Mouse (Mus musculus) adrenal gland, postnatal 36 days (tissue): ENCODE data around the gene Sez6. TPM values are rescaled to one million over a fixed set of nuclear protein-coding genes. Genes with fewer than 3 reads are reported as not detected.

Experiments used
- DNase-seq, 2 experiments: peaks; one replicate each; pipeline ENCODE4 v3.0.0; 2021; ENCODE audit warnings: mixed read lengths in 1 of 2
- long read RNA-seq, 2 experiments: library from polyadenylated mRNA; stranded (forward); transcript quantifications; one replicate each; pipeline ENCODE4 v2.0.0; 2021; ENCODE audit warnings: borderline sequencing depth in 2 of 2
- total RNA-seq, 2 experiments: library from RNA; stranded (reverse); gene quantifications; 2 replicates each; pipeline ENCODE4 v1.2.3; 2021

Sez6 gene
- total RNA-seq = 1 to 10 TPM; 1.7 to 1.9 TPM
- long read RNA-seq, experiment 1, partial matches to known transcripts = 0 of 1 reads
- long read RNA-seq, experiment 1, other reads (novel, unspliced or antisense) = 1 of 1 reads
- long read RNA-seq, experiment 2, full-length matches to known transcripts = 1 of 1 reads
- long read RNA-seq, experiment 2, partial matches to known transcripts = 0 of 1 reads
- long read RNA-seq, experiment 2, other reads (novel, unspliced or antisense) = 0 of 1 reads

DNA sequence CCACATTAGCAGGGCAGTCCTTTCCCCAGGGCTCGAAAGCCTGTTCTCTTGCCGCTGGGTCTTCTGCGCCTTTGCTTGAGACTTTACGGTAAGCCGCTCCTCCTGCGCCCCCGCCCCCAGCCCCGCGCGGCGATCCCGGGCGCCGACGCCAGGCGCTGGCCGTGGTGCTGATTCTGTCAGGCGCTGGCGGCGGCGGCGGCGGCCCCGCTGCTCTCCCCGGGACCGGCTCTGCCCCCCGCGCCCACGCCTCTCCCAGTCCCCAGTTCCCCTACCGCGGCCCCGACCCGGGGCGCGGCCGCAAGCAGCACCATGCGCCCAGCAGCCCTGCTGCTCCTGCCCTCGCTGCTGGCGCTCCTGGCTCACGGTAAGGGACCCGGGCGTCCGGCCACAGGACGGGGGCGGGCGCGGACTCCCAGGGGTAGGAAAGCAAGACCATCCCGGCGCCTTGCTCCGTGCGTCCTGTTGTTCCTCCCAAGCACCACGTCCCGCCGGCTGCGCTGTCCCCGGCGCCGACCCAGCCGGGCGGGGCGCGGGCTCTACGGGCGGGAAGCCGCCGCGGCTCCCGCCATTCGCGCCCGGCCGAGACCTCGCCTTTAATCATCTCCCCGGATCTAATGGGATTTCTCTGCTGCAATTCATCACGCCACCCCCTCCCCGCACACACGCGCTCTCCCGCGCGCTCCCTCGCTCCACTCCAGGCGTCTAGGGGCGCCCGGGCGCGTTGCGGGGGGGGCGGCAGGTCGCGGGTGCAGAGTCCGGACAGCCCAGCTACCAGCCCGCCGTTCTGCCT, at the start of gene Sez6:
TSS of gene Sez6 (plus strand) at position 50 of the 790 bp plus-strand sequence.
- peak; percentile 87 to 92 for DNase-seq

- DNase-seq = peak in 1 of 2 experiments; percentile 22
These were observed 45.9 kb upstream of the Sez6 start for GRCm38 (mm10) chr11:77884524-77885245.

DNA sequence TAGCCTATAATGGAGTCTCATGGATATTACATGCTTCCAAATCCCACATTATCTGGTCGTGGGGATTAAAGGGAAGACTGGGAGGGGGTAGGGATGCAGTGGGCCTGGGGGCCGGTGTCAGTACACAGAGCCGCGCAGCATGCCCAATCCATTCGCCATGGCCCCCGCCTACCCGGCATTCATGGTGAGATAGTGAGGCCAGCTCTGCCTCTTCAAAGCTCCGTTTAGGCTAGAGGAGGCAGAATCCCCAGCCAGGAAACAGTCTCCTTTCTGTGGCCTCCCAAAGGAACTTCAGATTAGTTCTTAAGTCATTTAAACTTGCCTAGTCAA, 45.4 kb upstream of the Sez6 start:
- DNase-seq = no peak

- no peak for DNase-seq
These were observed 43.1 kb upstream of the Sez6 start for GRCm38 (mm10) chr11:77887373-77887960.

GRCm38 (mm10) chr11:77888846-77889245, 41.8 kb upstream of the Sez6 start:
- no peak for DNase-seq

- no peak for DNase-seq
These were observed 41.1 kb upstream of the Sez6 start for GRCm38 (mm10) chr11:77889484-77889883.

- DNase-seq = no peak
These were observed 39.8 kb upstream of the Sez6 start for GRCm38 (mm10) chr11:77890648-77891258.

DNA sequence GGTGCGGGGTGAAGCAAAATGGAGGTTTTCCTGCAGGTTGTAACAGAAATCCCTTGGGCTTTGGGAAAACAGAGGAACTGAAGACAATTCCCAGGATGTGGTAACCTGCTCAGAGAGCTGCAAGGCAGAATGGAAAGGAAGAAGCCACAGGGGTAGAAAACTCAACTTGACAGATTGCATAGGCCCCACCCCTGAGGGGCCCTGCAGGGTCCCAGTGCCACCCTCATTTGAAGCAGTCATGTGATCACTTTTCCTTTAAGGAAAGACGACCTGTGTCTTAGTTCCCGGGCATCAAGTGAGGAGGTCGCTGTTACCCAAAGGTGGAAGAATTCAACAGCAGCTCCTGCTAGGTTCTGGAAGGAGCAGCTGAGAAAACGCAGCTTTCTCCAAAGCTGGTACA, 37.7 kb upstream of the Sez6 start:
- no peak for DNase-seq

DNA sequence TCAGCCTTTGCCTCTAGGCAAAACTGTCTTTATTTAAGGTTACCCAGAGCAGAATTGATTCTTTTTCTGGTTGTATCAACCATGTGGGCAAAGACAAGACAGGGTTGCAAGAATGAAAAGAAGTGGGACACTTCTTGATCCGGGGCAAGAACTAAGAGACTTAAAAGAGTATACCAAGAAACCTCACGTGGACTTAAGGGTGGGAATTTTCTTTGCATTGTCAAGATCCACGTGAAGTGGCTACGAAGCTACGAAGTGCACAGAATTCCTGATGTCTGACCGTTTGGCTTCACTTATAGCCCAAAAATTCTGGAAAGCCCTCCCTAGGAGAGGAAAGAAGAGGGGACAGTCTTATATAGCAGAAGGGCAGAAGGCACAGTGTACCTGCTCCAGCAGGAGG, 37.3 kb upstream of the Sez6 start:
- no peak for DNase-seq

GRCm38 (mm10) chr11:77893787-77894718, 36.5 kb upstream of the Sez6 start, which contains the start of gene Pipox:
Pipox (minus strand) TSS chr11:77894096.
- peak; percentile 94 to 96 for DNase-seq

DNA sequence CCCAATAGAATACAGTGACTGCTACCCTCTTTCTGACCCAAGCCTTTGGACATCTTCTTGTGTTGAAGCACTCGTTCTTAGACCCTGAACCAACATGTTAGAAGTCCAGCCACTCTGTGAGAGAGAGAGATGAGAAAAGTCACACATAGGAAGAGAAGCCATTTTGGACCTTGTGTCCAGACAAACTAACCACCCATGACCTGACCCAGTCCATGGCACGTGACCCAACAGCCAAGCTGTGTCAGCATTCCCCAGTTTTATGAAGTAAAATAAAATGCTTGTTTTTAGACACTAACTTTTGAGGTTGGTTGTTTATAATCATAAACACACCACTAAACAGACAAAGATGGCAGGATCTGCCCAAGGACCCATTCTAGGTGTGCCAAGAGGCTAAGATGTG, 35.6 kb upstream of the Sez6 start:
- DNase-seq = no peak

GRCm38 (mm10) chr11:77896011-77896410, 34.6 kb upstream of the Sez6 start:
- no peak for DNase-seq

GRCm38 (mm10) chr11:77896480-77896819, 34.1 kb upstream of the Sez6 start:
- no peak for DNase-seq

DNA sequence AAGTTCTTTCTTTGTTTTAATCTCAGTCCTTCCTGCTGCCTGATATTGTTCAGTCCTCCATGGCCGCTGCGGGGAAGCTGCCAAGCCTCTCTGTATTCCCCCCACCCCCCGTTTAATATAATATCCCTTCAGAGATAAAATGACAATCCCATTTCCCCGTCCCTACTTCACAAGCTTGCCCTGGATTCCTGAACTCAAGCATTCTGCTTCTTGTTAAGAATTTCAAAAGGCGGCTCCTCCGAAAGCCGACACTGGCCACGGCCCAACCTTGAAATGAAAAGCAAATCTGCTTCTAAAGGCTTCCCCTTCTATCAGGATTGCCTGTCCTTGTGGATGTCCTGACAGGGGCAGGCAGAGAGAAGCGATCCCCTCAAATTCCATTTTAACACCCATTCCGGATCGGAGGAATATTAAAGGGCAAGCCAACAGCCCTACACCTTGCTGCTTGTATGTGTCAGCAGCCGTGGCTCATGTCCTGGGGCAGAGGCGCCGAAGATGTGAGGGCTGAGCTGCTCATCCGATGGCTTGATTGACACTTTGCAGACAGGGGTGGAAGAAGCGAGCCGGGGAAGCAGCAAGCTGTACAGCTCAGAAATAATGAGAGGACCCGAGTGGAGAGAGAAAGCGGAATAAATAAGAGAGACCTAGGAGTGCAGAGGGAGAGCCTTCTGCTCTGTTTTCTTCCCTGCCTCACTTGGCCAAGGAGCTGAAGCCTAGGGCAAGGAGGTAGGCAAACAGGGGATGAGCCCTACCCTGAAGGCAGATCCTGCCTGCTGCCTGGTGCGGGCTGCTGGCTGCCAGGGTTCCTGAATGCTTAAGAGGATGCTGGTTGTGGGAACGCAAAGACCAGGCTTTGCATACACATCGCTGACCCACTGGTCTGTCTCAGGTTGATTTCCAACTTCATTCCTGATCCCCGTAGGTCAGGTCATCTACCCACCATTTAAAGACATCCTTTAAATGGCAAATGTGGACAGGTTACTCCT, 33.5 kb upstream of the Sez6 start:
- peak in 1 of 2 experiments; percentile 41 for DNase-seq

DNA sequence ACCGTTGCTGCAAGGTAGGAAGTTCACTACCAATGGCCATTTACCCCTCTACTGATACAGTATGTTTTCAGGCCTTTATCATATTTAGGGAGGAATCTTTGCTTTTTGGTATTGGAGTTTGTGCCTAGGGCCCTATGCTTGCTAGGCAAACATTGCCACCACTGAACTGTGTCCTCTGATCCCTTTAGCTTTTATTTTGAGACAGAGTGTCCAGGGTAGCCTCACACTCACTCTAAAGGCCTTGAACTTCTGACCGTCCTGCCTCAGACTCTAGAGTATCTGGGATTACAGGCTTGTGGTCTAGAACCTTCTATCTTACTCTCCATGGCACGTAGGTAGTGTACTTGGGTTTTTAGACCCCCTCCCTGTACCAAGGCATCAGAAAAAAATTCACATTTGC, 30.4 kb upstream of the Sez6 start:
- DNase-seq = no peak

DNA sequence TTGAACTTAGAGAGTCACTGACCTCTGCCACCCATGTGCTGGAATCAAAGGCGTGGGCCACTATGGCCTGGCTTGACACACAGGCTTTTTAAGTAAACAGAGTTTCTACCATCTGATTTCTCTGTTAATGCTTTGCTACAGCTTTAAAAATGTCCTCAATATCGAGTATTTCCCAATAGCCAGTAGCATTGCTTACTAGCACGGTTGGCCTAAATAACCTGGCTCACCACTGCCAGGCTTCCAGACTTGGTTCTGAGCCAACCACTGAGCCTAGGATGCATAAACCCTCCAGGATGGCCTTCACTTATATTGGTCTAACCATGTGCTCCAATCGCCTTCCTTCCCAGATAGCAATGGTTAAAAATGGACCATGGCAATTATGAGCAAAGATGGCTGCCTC, 29.9 kb upstream of the Sez6 start:
- DNase-seq = peak in 1 of 2 experiments; percentile 44

DNA sequence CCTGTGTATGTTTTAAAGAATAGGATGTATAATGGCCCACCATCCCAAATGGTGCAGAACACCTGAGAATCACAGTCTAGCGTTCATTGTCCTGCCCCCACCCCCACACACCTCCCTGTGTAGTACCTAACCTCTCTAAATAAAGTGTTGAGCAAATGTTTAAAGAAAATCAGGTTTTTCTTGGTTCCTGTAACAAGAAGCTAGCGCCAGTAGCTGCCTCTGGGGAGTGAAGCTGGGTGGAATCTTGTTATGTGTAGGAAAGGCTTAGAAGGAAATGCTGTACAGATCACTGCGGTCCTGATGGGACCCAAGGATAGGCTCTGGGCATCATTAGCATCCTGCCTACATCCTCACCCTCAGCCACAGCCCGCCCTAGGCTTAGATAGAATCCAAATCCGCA, 29.2 kb upstream of the Sez6 start:
- DNase-seq = no peak

- DNase-seq = peak in 1 of 2 experiments; percentile 19
These were observed 28.7 kb upstream of the Sez6 start for GRCm38 (mm10) chr11:77901775-77902355.

DNA sequence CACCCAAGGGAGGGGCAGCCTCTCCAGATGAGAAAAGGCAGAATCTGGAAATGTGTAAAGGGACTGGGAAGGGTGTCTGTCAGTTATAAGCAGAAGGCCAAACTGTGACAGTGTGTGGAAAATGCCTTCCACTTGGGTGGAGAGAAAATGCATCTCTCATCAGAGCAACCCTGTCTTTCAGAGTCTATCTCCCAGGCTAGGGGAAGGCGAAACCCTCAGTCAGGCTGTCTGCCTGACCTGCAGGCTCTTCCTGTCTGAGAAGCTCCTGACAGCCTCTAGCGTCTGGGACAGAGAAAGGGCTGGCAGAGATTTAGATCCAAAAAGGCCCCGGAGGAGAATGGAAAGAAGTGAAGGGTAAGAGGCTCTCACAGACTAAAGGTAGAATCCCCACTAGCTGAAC, 26.8 kb upstream of the Sez6 start:
- no peak for DNase-seq

DNA sequence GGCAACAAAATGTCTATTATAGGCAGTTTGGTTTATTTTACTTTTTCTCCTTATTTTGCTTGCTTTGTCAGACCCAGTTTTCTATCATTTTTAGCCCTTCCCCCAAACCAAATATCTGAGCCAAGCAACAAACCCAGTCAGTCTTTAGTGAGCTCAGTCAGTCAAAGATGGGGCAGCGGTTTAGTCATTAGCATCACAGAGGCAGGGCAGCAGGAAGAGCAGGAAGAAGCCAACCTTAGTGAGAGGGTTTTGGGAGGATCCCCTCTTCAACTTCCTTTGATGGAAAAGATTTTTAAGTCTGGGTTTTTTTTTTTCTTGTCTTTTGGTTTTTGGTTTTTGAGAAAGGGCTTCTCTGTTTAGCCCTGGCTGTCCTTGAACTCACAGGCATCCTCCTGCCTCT, 25.9 kb upstream of the Sez6 start:
- DNase-seq = no peak
